Mouse (Mus musculus) small intestine, adult 2 months (tissue): ENCODE results near the gene Mtmr3.

Source experiments
- CTCF ChIP-seq: fragments of 200-500 bp; IDR thresholded peaks from 2 replicates; pipeline ENCODE4 v1.5.1; 2012; ENCODE audit warnings: low read depth, mild to moderate bottlenecking, control low read depth, inconsistent platforms, low read length, moderate library complexity, mixed read lengths; ENCODE audit not compliant: insufficient replicate concordance, insufficient read length; ENCODE audit errors: extremely low read depth
- POLR2A ChIP-seq: fragments of 200-500 bp; IDR thresholded peaks from 2 replicates; pipeline ENCODE4 v1.6.1; 2012; ENCODE audit warnings: low read depth, mild to moderate bottlenecking, control low read depth, inconsistent platforms, low read length, moderate library complexity

DNA sequence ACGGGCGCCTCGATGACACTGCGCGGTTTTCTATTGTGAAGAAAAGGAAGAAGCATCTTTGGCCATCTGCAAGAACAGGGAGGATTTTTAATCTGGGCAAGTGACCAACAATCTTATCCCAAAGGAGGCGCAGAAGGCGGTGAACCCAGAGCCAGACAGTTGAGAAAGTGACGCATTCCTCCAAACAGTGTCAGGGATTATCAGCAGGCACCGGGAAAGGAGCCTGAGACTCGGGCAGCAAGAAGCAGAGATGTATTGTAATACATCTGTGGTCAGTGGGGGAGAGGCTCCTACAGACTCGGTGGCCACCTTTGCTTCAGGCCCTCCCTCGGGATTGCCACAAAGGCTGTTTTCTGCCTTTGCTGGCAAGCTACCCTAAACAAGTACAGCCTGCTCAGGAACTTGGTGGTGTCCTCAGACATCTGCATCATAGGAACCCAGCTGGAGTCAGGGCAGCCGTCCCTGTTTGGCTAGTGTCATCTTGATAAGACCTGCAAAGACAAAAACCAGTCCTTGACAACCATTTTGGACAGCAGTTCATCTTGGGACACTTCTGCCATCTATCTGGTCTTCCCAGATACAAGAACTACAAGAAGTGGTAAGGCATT lies 25.9 kb upstream of the Mtmr3 start:
- TF ChIP-seq CTCF = no peak
- no peak for TF ChIP-seq POLR2A
